Mouse (Mus musculus) layer of hippocampus, adult 11-12 months (tissue): ENCODE results near the gene Raver2.

ENCODE experiments used
- DNase-seq: peaks from one replicate; pipeline ENCODE4 v3.0.0; 2022; ENCODE audit warnings: low spot score

Gene Raver2

DNA sequence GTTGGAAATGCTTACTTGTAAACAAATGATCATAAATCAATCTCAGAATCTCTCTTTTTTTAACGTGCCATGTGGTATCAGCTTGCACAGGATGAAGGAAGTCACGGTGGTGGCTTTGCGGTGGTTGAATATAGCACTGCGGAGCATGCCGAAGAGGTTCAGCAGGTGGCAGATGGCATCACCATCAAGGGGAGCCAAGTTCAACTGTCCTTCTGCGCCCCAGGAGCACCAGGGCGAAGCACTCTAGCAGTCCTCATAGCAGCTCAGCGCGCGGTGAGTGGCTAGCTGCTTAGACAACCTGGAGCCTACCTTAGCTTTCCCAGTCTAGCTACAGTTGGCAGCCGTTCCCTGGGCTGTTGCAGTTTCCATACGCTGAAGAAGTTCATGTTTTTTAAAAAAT, 38.3 kb downstream of the Raver2 start:
- DNase-seq = no peak

DNA sequence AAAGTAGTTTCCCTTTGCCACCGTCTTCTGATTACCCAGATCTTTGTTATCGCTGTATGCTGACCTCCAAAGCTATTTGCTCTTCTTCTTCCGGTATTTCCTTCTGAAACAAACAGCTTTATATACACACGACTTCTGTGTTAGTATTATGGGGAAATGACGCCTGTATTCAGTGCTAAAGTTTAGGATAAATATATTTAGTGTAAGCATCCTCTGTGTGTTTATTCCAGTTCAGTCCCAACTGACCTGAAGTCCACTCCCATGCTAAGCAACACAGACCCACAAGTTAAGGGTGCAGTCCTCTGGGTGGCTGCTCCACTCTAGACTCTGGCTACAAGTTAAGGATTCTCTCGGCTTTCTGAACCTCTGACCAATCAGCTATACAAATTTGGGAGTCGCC, 52.2 kb downstream of the Raver2 start:
- DNase-seq = no peak

DNA sequence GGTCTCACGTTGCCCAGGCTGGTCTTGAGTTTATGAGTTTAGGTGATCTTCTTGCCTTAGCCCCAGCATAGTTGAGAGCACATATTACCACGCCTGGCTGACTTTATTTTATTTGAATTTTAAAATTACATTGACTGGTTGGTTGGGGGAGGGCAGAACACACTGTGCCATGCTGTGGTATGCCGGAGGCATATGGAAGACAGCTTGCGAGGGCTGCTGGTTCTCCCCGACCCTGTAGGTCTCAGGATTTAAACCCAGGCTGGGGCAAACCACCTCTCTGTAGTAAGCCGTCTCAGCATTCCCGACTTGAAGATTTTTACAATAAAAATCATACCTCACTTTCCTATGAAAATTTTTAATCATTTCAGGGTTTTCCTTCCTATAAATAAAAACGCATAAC, 66.2 kb downstream of the Raver2 start:
- no peak for DNase-seq

GRCm38 (mm10) chr4:101135909-101136308, 67.1 kb downstream of the Raver2 start:
- no peak for DNase-seq

DNA sequence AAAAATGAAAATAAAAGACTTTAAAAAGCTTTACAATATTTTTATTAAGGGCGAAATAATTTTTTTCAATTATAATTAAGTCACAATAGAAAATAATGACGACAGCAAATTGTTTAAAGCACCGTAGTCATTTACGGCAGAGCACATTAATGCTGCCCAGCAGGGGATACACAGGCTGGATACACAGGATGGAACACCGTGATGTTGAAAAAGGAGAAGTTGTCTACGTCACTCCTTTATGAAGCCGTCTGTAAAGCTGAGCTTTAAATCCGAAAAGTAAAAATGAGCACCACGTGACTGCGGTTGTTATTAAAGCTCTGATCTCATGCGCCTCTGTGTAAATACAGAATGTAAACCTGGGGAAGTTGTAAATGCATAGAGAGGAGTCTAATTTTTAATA, 69.2 kb downstream of the Raver2 start:
- no peak for DNase-seq

GRCm38 (mm10) chr4:101141768-101142167, 73.0 kb downstream of the Raver2 start:
- no peak for DNase-seq

- DNase-seq = no peak
These were observed 75.1 kb downstream of the Raver2 start for GRCm38 (mm10) chr4:101143901-101144300.

- no peak for DNase-seq
These were observed 75.6 kb downstream of the Raver2 start for GRCm38 (mm10) chr4:101144361-101144760.

DNA sequence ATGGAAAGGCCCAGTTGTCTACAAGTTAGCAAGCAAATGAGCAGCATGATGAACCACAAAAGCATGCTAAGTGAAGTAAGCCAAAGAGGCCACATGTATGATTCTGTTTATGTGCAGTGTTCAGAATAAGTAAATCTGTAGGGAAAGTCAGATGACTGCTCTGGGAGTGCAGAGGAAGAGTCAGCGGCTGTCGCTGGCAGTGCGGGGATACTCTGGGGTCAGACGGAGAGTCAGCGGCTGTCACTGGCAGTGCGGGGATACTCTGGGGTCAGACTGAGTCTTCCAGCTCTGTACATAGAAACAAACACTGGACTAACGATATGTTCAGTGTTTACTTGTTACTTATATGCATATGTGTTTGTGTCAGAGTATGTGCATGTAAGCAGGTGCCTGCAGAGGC, 76.0 kb downstream of the Raver2 start:
- DNase-seq = no peak

DNA sequence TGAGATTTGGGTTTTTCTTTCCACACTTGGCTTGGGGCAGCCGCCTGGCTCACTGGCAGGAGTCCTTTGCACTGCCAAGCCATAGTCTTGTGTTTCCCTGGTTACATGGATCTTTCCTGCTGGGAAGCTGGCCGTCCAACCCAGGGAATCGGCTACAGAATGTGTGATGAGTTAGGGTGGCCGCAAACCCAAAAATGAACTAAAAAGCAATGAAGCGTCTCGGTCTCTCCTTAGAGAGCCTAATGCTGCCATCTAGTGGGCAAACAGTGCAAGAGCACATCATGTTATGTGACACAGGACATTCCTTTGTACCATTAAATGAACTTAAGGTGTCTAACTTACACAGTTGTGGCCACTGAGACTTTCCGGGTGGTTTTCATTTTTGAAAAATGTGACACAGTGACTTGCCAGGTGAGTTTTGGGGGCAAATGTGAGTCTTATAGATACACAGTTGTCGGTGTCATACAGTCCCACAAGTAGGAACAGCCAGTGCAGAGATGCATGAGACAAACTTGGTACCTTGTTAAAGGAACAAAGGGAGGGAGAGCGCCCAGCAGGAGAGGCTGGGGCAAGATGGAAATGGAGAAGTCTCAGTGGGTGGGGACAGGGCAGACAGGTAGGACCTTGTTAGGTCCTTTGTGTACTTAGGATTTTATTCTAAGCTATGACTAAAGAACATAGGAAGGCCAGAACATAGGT, 77.4 kb downstream of the Raver2 start:
- DNase-seq = peak; percentile 83

GRCm38 (mm10) chr4:101146891-101147655, 78.3 kb downstream of the Raver2 start:
- no peak for DNase-seq

- no peak for DNase-seq
These were observed 86.8 kb downstream of the Raver2 start for GRCm38 (mm10) chr4:101155541-101155940.

GRCm38 (mm10) chr4:101157476-101157875, 88.7 kb downstream of the Raver2 start:
- DNase-seq = no peak

- no peak for DNase-seq
These were observed 89.5 kb downstream of the Raver2 start for GRCm38 (mm10) chr4:101158282-101158681.

- DNase-seq = no peak
These were observed 90.5 kb downstream of the Raver2 start for GRCm38 (mm10) chr4:101159191-101159764.

DNA sequence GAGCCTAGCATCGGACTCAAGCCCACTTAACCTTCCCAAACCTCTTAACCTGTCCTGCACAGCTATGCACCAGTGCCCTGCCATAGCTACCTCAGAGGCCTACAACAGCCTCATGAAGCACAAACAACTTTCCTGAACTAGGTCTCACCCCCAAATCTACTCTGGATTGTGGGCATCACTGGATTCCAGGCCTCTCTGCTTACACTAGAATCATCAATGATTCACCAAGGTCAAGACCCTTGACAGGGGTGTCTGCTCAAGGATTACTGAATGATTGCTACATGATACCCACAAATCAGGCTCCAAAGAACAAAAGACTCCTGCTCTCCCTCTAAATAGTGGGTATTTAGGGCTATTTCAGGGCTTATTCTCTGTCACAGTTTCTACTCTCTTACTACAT, 92.0 kb downstream of the Raver2 start:
- DNase-seq = no peak

GRCm38 (mm10) chr4:101164189-101164588, 95.4 kb downstream of the Raver2 start:
- DNase-seq = no peak

GRCm38 (mm10) chr4:101164673-101165072, 95.9 kb downstream of the Raver2 start:
- no peak for DNase-seq

DNA sequence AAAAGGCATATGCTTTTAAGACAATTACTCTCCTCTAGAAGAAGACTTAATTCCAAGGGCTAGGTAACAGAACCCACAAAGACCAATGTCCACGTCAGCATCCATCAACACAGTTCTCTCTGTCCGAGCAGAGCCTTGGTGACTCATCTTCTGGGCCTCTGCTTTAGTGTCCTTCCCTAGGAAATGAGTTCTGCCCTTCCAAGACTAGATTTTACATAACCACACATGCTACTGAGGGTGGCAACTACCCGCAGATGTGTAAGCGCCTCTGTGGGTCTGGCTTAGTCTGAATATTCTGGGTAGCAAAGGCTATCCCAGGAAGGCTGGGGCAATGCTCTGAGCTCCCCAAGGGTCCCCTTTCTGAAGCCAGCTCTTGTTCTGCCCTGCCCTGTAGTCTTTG, 97.0 kb downstream of the Raver2 start:
- DNase-seq = no peak

GRCm38 (mm10) chr4:101167777-101168176, 99.0 kb downstream of the Raver2 start:
- no peak for DNase-seq

DNA sequence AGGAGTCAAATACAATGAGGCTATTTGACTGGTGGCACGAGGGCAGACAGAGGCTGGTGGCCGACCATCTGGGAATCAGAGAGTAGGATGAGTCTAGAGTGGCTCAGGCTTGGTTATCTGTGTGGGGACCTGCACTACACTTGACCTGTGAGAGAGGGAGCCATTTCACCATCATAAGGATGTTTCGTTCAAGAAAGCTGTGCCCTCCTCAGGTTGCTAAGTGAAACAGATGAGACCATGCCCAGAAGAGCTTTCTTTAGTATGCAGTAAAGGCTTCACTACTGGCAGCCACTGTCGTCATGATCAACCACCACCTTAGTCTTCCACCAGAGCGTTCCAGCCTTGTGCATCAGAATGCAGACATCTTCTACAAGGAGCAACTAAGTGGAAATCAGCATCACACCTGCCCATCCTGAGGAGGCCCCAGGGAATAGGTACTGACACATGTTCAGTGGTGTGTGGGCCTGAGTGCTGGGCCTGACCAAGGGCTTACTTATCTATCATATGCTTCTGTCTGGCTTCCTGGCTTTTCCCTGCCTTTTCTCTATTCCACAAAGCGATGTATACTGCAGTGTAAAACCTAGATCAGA, 99.5 kb downstream of the Raver2 start:
- peak; percentile 56 for DNase-seq

GRCm38 (mm10) chr4:101172738-101173137, 104.0 kb downstream of the Raver2 start:
- DNase-seq = no peak
